ENCODE assay signal across 23 mouse cellular contexts in genomic region chr14:33276240-33276639, GRCm38 (mm10).
A peak's percentile ranks its signal among the peaks of the same experiment; 100 is the strongest.
DNase-seq lines count a peak whose midpoint lies in the region; ATAC-seq and TF ChIP-seq lines count a peak whose summit lies in the region.
"Had no signal": no experiment of that assay in that cellular context is flagged by ENCODE, and none has a peak within 500 bp of the region (broad histone marks: within the 10 kb centered on the region; RNA-seq: fewer than 3 reads in every experiment).

No protein-coding gene starts in this region.

- 12% methylated on average over 2 of the region's 2 CpGs for WGBS in heart, postnatal 0 days
- 0% methylated on average over 2 of the region's 2 CpGs for whole genome bisulfite sequencing in macrophage (ENCODE audit: missing documents)
- 56% methylated on average over 2 of the region's 2 CpGs for WGBS in intestine, embryonic 16.5 days
- WGBS in thymus, adult 2 months, result 26% methylated on average over 2 of the region's 2 CpGs

- intact Hi-C loops in heart, postnatal 36 days (cut with DNase I), result no loop called here

- no peak for TF ChIP-seq RAD21 in MEL (IDR thresholded peaks at IDR 0.05; ENCODE audit: low read depth, low read length)

- H3K4me3 ChIP-seq in heart, postnatal 0 days (ENCODE audit: low read depth, low read length), result no peak overlapping the region
- peak overlapping the region in 1 of 2 experiments; percentile 17; a peak in 2 of 4 replicates for H3K4me3 ChIP-seq in MEL (ENCODE audit: control insufficient read depth in 1 of 2, insufficient read depth in 1 of 2, low read depth in 2 of 2, low read length in 2 of 2)
- no peak overlapping the region for H3K4me3 ChIP-seq in macrophage (ENCODE audit: inconsistent target)
- no peak overlapping the region for H3K4me3 ChIP-seq in intestine, embryonic 16.5 days (ENCODE audit: low read length)
- H3K4me3 ChIP-seq in thymus, adult 2 months (ENCODE audit: control insufficient read depth, insufficient read depth, low read length), result no peak overlapping the region
- H3K4me3 ChIP-seq: forebrain, embryonic 13.5 days; hindbrain, embryonic 12.5 days; left cerebral cortex, adult 2 months; limb, embryonic 10.5 days; liver, embryonic 12.5 days; midbrain, embryonic 12.5 days; myocyte had no signal

- H3K36me3 ChIP-seq in heart, postnatal 0 days (replicated peaks; ENCODE audit: control insufficient read depth, insufficient read depth, low read length), result no peaks in the 10 kb centered on the region
- peaks cover 0 to 2% of the 10 kb centered on the region in 2 experiments; a peak in 2 of 4 replicates for H3K36me3 ChIP-seq in MEL (ENCODE audit: control insufficient read depth in 1 of 2, insufficient read depth in 2 of 2, low read length in 2 of 2)
- peaks cover 52% of the 10 kb centered on the region for H3K36me3 ChIP-seq in macrophage (ENCODE audit: inconsistent target)
- H3K36me3 ChIP-seq in intestine, embryonic 16.5 days (ENCODE audit: control insufficient read depth, insufficient read depth, low read length), result no peaks in the 10 kb centered on the region
- no peaks in the 10 kb centered on the region for H3K36me3 ChIP-seq in thymus, adult 2 months (ENCODE audit: control insufficient read depth, insufficient read depth, low read length)
- H3K36me3 ChIP-seq: hindbrain, embryonic 12.5 days; limb, embryonic 10.5 days; liver, embryonic 12.5 days; midbrain, embryonic 12.5 days had no signal

- ATAC-seq in heart, postnatal 0 days (ENCODE audit: insufficient read depth, low read depth), result peak; percentile 39
- ATAC-seq in intestine, embryonic 16.5 days, result no peak
- no peak for ATAC-seq in megakaryocyte-erythroid progenitor cell, adult 5-6 weeks (replicated peaks; ENCODE audit: low FRiP score, low TSS enrichment, poor library complexity, severe bottlenecking)
- ATAC-seq: forebrain, embryonic 13.5 days; liver, embryonic 12.5 days had no signal

- DNase-seq in heart, postnatal 0 days (ENCODE audit: low spot score), result no peak
- DNase-seq in heart, postnatal 36 days, result no peak
- peak; percentile 78 for DNase-seq in MEL (ENCODE audit: low read depth, low spot score)
- DNase-seq in adipocyte (ENCODE audit: low spot score), result peak; percentile 40
- no peak for DNase-seq in thymus, adult 2 months
- DNase-seq: adrenal gland, postnatal 36 days; cerebellum, adult 2 months; cerebellum, postnatal 36 days; gastrocnemius, postnatal 25 days; kidney, adult 2 months; kidney, postnatal 25 days; lung, adult 2 months; right cerebral cortex, postnatal 25 days had no signal

- no peaks in the 10 kb centered on the region for H3K27me3 ChIP-seq in heart, postnatal 0 days (ENCODE audit: control insufficient read depth, insufficient read depth, low read length)
- no peaks in the 10 kb centered on the region for H3K27me3 ChIP-seq in MEL (ENCODE audit: control insufficient read depth in 1 of 2, insufficient read depth in 2 of 2, low read length in 2 of 2)
- H3K27me3 ChIP-seq in intestine, embryonic 16.5 days (replicated peaks; ENCODE audit: control insufficient read depth, insufficient read depth, low read length), result no peaks in the 10 kb centered on the region
- H3K27me3 ChIP-seq in thymus, adult 2 months (ENCODE audit: control insufficient read depth, insufficient read depth, low read length), result no peaks in the 10 kb centered on the region
- H3K27me3 ChIP-seq: forebrain, embryonic 13.5 days; hindbrain, embryonic 12.5 days; liver, embryonic 12.5 days; midbrain, embryonic 12.5 days had no signal

- no peak overlapping the region for H3K27ac ChIP-seq in heart, postnatal 0 days (ENCODE audit: low read depth)
- H3K27ac ChIP-seq in MEL (ENCODE audit: control insufficient read depth, low read depth, low read length) (0 out of 2 replicates have a peak overlapping the region, but pooled peaks have one; percentile 20), macrophage (peak overlapping the region; percentile 77)
- no peak overlapping the region for H3K27ac ChIP-seq in intestine, embryonic 16.5 days (ENCODE audit: low read length)
- H3K27ac ChIP-seq in thymus, adult 2 months (ENCODE audit: control insufficient read depth, insufficient read depth, low read length), result no peak overlapping the region
- H3K27ac ChIP-seq: forebrain, embryonic 13.5 days; hindbrain, embryonic 12.5 days; left cerebral cortex, adult 2 months; limb, embryonic 10.5 days; liver, embryonic 12.5 days; midbrain, embryonic 12.5 days had no signal

- no peak for TF ChIP-seq POLR2A in MEL (IDR thresholded peaks at IDR 0.05; ENCODE audit: control insufficient read depth in 1 of 2, insufficient read depth in 1 of 2, low read depth in 1 of 2, low read length in 2 of 2, poor library complexity in 1 of 2)
- no peak for TF ChIP-seq POLR2A in thymus, adult 2 months (IDR thresholded peaks at IDR 0.05; ENCODE audit: control insufficient read depth, extremely low read depth, insufficient read depth, low read length, poor library complexity)

- no peaks in the 10 kb centered on the region for H3K4me1 ChIP-seq in heart, postnatal 0 days (ENCODE audit: control insufficient read depth, insufficient read depth)
- peaks cover 0 to 9% of the 10 kb centered on the region in 2 experiments; a peak in 3 of 4 replicates for H3K4me1 ChIP-seq in MEL (ENCODE audit: control insufficient read depth in 1 of 2, insufficient read depth in 2 of 2, low read length in 2 of 2)
- H3K4me1 ChIP-seq in intestine, embryonic 16.5 days (ENCODE audit: control insufficient read depth, insufficient read depth, low read length), result no peaks in the 10 kb centered on the region
- H3K4me1 ChIP-seq in thymus, adult 2 months (replicated peaks; ENCODE audit: control insufficient read depth, insufficient read depth, low read length), result no peaks in the 10 kb centered on the region
- H3K4me1 ChIP-seq: forebrain, embryonic 13.5 days; midbrain, embryonic 12.5 days had no signal

- no peak overlapping the region for H3K4me2 ChIP-seq in heart, postnatal 0 days (ENCODE audit: low read depth, low read length)
- no peak overlapping the region for H3K4me2 ChIP-seq in intestine, embryonic 16.5 days (ENCODE audit: low read depth, low read length)
- H3K4me2 ChIP-seq: forebrain, embryonic 13.5 days; hindbrain, embryonic 12.5 days; liver, embryonic 12.5 days; midbrain, embryonic 12.5 days had no signal

- no peak for TF ChIP-seq EP300 in heart, postnatal 0 days (IDR thresholded peaks at IDR 0.05; ENCODE audit: low read depth)
- TF ChIP-seq EP300 in MEL (IDR thresholded peaks at IDR 0.05; ENCODE audit: low read depth in 1 of 2, low read length in 2 of 2), result peak in 1 of 2 experiments; percentile 57; a peak in 2 of 4 replicates

- no peak for TF ChIP-seq CTCF in heart, postnatal 0 days (IDR thresholded peaks at IDR 0.05; ENCODE audit: low read depth)
- TF ChIP-seq CTCF in MEL (IDR thresholded peaks at IDR 0.05 in 2 of 3, conservative IDR thresholded peaks at IDR 0.05 in 1 of 3; ENCODE audit: control insufficient read depth in 1 of 3, insufficient read depth in 1 of 3, low read depth in 2 of 3, low read length in 3 of 3, poor library complexity in 1 of 3, severe bottlenecking in 1 of 3), result no peak
- TF ChIP-seq CTCF in thymus, adult 2 months (IDR thresholded peaks at IDR 0.05; ENCODE audit: borderline replicate concordance, control insufficient read depth, extremely low read depth, insufficient read depth, low read length, poor library complexity), result no peak

- no peaks in the 10 kb centered on the region for H3K9me3 ChIP-seq in heart, postnatal 0 days (replicated peaks; ENCODE audit: control insufficient read depth, low read length)
- no peaks in the 10 kb centered on the region for H3K9me3 ChIP-seq in MEL (replicated peaks; ENCODE audit: insufficient read depth, low read length)
- no peaks in the 10 kb centered on the region for H3K9me3 ChIP-seq in intestine, embryonic 16.5 days (ENCODE audit: control insufficient read depth, low read length)
- H3K9me3 ChIP-seq: forebrain, embryonic 13.5 days; hindbrain, embryonic 12.5 days; limb, embryonic 10.5 days; liver, embryonic 12.5 days; midbrain, embryonic 12.5 days had no signal

- H3K9ac ChIP-seq in heart, postnatal 0 days (replicated peaks; ENCODE audit: low read depth, low read length), result no peak overlapping the region
- 0 out of 2 replicates have a peak overlapping the region, but pooled peaks have one; percentile 37 for H3K9ac ChIP-seq in MEL (ENCODE audit: control insufficient read depth, low read depth, low read length, poor library complexity, severe bottlenecking)
- H3K9ac ChIP-seq in intestine, embryonic 16.5 days (ENCODE audit: low read depth, low read length), result no peak overlapping the region
- H3K9ac ChIP-seq: forebrain, embryonic 13.5 days; hindbrain, embryonic 12.5 days; liver, embryonic 12.5 days; midbrain, embryonic 12.5 days had no signal

- H3K79me2 ChIP-seq in MEL (ENCODE audit: control insufficient read depth, insufficient read depth, low read length, poor library complexity) (no peaks in the 10 kb centered on the region), macrophage (ENCODE audit: inconsistent target) (peaks cover 38% of the 10 kb centered on the region)

TF ChIP-seq in MEL, 35 proteins besides CTCF, POLR2A, EP300 and RAD21:
- TF ChIP-seq GATA1 (IDR thresholded peaks at IDR 0.05; ENCODE audit: low read depth, low read length) (peak; percentile 23; the same call in 1 of the 2 replicates), HCFC1 (IDR thresholded peaks at IDR 0.05; ENCODE audit: low read depth, low read length) (no peak), CHD2 (IDR thresholded peaks at IDR 0.05; ENCODE audit: low read length) (no peak), JUND (IDR thresholded peaks at IDR 0.05; ENCODE audit: low read depth, low read length) (0 out of 2 replicates have a peak, but pooled peaks have one; percentile 40)

Comparison
In these comparisons a context has a peak if more than half of its experiments do, and no peak if none do; other contexts are left out.
1. DNase-seq: peak in MEL (single experiment) and adipocyte (single experiment); none in heart, postnatal 0 days (single experiment), heart, postnatal 36 days (0 of 2) and thymus, adult 2 months (single experiment).
2. H3K27ac ChIP-seq: peak in MEL (single experiment) and macrophage (single experiment); none in heart, postnatal 0 days (single experiment), intestine, embryonic 16.5 days (single experiment) and thymus, adult 2 months (single experiment).